Mouse (Mus musculus) colon, adult 2 months (tissue): ENCODE results near the gene Ndufb7. TPM values are rescaled to one million over a fixed set of nuclear protein-coding genes. Genes with fewer than 3 reads are reported as not detected.

Source experiments
- polyA plus RNA-seq: library from polyadenylated mRNA; depleted of rRNA; stranded (reverse); fragments of >200 nt; gene quantifications from 2 replicates; pipeline ENCODE4 v1.2.3, GENCODE M21; 2012; rRNA removed

The Ndufb7 gene
- polyA plus RNA-seq: 413 and 526 TPM in 2 replicates

GRCm38 (mm10) chr8:83566469-83567395 is at the start of gene Ndufb7:
TSS of gene Ndufb7 (plus strand) at chr8:83566671.

GRCm38 (mm10) chr8:83535736-83536135 is 30.7 kb upstream of the Ndufb7 start, which contains the start of gene Olfr370:
TSS of gene Olfr370 (plus strand) at chr8:83535780.

DNA sequence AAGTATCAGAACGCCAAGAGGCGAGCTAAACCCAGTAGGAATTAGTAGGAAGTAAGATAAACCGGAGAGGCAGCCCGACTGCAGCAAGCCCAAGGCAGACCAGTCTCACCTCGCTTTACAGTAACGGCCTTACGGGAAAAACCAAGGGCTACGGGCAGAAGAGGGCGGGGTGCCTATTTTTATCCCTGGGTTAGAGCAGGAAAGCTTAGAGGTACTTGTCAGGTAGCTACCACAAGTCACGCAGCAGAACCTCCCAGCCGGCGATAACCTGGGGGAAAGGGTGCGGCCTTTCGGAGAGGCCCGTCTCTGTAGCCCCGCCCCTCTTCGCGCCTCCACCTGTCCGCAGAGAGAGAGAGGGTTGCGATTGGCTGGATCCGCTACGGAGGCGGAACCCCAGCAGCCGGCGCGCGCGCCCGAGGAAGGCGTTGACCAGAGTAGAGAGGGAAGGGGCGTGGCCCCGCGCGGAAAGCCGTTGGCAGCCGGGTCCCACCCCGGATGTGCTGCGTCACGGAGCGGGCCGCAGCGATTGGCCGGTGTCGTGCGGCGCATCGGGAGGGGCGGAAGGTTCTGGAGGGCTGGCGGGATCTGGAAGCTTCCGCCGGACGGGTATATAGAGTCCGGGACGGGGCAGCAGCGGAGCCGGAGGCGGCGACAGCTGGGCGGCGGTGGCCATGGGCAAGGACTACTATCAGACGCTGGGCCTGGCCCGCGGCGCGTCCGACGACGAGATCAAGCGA is 41.4 kb downstream of the Ndufb7 start, which contains the start of the genes Tecr and Dnajb1:
Gene Tecr (minus strand): TSS at position 311 of the 737 bp plus-strand sequence.
Gene Dnajb1 (plus strand): TSS at position 533 of the 737 bp plus-strand sequence.

Other genes with a start within 250 kb of the Ndufb7 start
- gene Elmod2, start 234.2 kb upstream of the Ndufb7 start, polyA plus RNA-seq: 1.2 and 1.3 TPM in 2 replicates
- not detected in 2 replicates for gene Mgat4d, start 218.2 kb upstream of the Ndufb7 start, polyA plus RNA-seq
- 0.02 and 0.15 TPM in 2 replicates for gene Clgn, start 176.8 kb upstream of the Ndufb7 start, polyA plus RNA-seq
- 1.2 and 1.4 TPM in 2 replicates for gene Scoc, start 108.3 kb upstream of the Ndufb7 start, polyA plus RNA-seq
- not detected in 2 replicates for gene Olfr370, start 30.9 kb upstream of the Ndufb7 start, polyA plus RNA-seq
- 425 and 546 TPM in 2 replicates for gene Tecr, start 41.3 kb downstream of the Ndufb7 start, polyA plus RNA-seq
- gene Dnajb1, start 41.5 kb downstream of the Ndufb7 start, polyA plus RNA-seq: 25.6 and 32.7 TPM in 2 replicates
- gene Gipc1, start 86.0 kb downstream of the Ndufb7 start, polyA plus RNA-seq: 96.8 and 104 TPM in 2 replicates
- gene Ptger1, start 100.0 kb downstream of the Ndufb7 start, polyA plus RNA-seq: 18.4 and 21.8 TPM in 2 replicates
- 114 and 122 TPM in 2 replicates for gene Pkn1, start 132.5 kb downstream of the Ndufb7 start, polyA plus RNA-seq
- gene Ddx39, start 148.5 kb downstream of the Ndufb7 start, polyA plus RNA-seq: 42.3 and 45.4 TPM in 2 replicates
- 69.7 and 76.2 TPM in 2 replicates for gene Adgre5, start 174.7 kb downstream of the Ndufb7 start, polyA plus RNA-seq